Mouse (Mus musculus) cerebellum, adult 11 months (tissue): Measurements from ENCODE around the gene Tbxas1.

Experiments used
- DNase-seq: peaks from one replicate; pipeline ENCODE4 v3.0.0; 2022

Tbxas1 gene

GRCm38 (mm10) chr6:38967988-38968387 lies 92.8 kb downstream of the Tbxas1 start:
- no peak for DNase-seq

DNA sequence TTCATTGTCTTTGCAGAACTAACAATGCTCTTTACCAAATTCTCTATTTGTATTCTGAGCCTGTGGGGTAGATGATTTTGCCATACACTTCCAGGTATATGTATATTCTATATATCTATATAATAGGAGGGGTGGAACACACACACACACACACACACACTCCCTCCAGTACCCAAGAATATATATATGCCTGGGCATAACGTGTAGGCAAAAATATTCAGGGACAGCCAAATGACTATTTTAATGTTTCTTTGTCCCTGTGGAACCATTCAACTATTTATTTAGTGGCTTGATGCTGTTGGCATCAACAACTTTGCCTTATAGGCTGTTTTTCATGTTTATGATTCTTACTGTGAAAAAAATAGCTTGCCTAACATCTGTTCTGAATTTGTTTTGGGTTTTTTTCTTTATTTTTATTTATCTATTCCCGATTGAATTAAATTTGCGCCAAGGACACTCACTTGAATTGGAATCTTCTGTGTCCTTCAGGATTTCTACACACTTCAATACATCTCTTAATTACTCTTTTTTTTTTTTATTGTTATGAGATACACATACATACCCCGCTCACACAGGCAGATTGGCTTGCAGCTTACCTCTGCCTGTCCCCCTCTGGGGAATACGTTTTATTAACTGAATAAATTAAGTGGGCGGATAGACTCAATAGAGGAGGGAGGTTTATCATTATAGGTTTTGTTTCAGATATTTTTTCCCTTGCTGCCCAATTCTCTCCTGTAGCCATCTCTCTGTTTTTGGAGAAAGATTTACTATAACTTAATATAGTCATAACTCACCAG lies 94.9 kb downstream of the Tbxas1 start:
- DNase-seq, result no peak

GRCm38 (mm10) chr6:38970759-38971158 lies 95.6 kb downstream of the Tbxas1 start:
- DNase-seq, result no peak

- DNase-seq, result no peak
Measured at GRCm38 (mm10) chr6:38972826-38973225, 97.6 kb downstream of the Tbxas1 start.

DNA sequence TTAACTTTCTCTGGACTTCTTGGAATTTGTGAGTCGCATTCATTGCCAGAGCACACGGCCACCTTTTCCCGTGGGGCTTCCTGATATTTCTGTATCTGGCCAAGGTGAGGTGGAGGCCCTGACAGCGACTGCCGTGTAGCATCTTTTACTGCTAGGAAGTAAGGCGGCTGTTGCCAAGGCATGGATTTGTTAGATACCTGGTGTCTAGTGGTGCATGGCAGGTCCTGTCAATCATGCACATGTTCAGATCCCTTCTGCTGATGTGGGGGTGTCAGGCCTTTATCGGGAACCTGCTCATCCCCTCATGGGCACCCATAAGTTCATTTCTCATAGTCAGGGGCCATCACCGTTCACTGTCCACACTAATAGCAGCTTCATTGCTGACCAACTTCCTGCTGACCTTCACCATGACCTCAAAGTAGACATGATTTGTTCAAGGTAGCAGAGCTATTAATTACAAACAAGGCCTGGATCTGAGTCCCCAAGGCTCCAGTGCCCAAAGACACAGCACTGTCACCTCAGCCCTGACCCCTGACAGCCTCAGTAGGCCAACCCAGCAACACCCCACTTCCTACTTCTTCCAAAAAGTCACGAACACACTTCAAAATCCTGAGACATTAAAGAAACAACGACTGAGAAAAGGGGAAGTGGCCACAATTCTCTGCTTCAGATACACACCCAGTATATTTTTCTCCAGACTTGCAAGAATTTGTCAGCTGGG lies 98.4 kb downstream of the Tbxas1 start:
- DNase-seq, result no peak

GRCm38 (mm10) chr6:38974162-38974525 lies 98.9 kb downstream of the Tbxas1 start:
- DNase-seq, result no peak

DNA sequence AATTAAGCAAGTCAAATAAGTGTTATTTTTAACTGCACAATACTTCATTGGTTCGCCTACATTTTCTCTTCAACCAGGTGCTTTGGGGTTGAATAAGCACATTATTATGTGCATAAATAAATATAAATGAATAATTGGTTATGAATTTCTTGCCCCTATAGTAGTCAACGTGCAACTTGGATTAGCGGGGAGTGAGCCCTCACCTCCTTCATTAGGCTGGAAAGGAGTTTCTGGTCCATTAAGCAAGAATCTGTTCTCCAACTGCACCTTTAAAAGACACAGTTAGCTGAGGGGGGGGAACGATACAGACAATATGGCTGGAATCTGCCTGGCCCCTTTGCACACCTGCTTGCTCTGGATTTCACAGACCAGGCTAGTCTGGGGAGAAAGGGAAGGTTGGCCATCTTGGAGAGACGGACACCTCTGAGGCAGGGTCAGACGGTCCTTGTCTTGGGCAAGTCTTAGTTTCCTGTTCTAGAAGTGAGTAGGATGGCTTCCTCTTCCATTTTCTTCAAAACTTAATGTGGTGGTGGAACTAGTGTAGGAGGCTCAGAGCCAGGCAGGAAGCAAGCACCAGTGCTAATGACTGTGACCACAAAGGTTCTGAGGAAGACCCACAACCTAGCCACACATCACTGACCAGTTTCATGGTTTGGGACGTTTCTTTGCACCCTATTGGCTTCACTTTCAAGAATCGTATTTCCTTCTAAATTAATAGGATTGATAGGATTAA lies 99.5 kb downstream of the Tbxas1 start:
- DNase-seq, result no peak

GRCm38 (mm10) chr6:38975866-38976265 lies 100.7 kb downstream of the Tbxas1 start:
- no peak for DNase-seq

GRCm38 (mm10) chr6:38976355-38976754 lies 101.2 kb downstream of the Tbxas1 start:
- no peak for DNase-seq

- no peak for DNase-seq
Measured at GRCm38 (mm10) chr6:38980921-38981715, 105.9 kb downstream of the Tbxas1 start.

GRCm38 (mm10) chr6:38982071-38982470 lies 106.9 kb downstream of the Tbxas1 start:
- no peak for DNase-seq

DNA sequence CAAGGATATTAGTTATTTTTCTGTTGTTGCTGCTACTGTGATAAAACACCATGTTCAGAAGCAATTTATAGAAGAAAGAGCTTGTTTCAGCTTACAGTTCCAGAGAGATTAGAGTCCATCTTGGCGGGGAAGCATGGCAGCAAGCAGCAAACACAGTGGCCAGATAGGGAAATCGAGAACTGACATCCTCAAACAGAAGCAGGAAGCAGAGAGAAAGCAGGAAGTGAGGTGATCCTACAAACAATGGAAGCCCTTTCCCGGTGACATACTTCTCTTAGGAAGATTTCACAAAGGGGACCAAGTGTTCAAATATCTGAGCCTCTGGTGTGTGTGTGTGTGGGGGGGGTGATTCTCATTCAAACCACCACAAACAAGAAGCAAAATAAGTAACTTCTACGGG lies 107.5 kb downstream of the Tbxas1 start:
- no peak for DNase-seq

- DNase-seq, result no peak
Measured at GRCm38 (mm10) chr6:38983060-38983459, 107.9 kb downstream of the Tbxas1 start.

DNA sequence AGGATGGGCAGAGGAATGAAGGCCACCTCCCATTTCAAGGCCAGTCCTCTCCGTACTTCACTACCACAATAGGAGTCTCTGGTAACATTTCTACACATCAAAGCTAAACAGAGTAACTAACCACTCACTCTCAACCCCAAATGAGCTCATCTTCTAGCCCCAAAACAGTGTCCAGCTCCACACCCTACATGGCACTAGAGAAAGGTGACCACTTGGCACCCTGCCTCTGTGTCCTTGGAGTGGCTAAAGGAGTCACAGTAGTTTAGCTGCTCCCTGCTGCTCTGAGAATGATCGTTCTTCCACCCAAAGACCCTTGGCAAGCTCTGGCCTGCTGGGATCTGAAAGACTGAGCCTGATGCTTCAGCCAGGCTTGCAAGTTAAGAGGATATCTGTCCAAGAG lies 109.4 kb downstream of the Tbxas1 start:
- no peak for DNase-seq

DNA sequence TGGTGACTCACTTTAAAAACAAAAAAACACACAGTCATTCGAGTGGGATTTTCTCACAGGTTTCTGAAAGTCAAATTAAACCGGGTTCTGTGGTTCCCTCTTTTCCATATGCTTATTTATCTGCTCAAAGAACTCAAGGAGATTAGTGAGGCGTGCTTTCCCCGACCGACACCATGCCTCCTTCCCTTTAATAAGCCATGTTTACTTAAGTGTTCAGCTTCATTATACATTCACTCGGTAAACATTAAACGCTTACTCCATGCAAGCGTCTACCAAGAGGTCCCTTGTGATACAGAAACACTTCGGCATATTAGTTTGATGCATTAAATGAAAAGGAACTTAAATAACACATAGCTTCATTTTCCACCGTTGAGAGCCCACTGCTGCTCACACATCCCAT lies 111.4 kb downstream of the Tbxas1 start:
- no peak for DNase-seq

- no peak for DNase-seq
Measured at GRCm38 (mm10) chr6:38992016-38992415, 116.8 kb downstream of the Tbxas1 start.

DNA sequence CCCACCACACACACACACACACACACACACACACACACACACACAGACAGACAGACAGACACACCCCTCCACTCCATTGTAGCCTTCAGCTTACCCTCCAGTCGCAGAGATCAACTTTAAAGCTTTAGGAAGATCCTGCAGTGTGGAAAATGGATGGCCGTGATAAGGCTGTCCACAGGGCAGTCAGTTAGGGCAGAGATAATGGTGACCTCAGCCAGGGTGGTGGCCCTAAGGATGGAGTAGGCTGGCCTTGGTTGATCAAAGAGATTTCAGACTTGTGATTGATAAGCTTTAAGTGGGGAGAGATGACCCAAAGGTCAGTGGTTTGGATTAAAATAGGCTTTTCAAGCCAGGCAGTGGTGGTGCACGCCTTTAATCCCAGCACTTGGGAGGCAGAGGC lies 120.6 kb downstream of the Tbxas1 start:
- no peak for DNase-seq

- DNase-seq, result no peak
Measured at GRCm38 (mm10) chr6:38997838-38998237, 122.6 kb downstream of the Tbxas1 start.

DNA sequence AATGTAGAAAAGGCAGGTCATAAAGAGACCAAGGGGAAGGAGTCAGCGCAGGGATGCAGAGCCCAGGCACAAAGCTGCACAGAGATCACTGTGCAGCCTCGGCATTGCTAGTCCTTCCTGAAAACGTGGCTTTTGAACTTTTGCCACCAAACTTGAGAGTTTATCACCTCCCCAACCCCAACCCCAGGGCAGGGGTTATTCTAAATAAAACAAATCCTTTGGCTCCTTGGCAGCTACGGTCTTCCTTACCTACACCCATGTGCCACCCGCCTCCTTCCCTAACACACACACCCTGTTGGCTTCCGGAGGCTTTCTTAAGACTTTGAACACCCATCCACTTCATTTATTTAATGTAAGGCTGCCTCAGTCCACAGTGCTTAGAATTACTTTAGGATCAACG lies 127.9 kb downstream of the Tbxas1 start:
- DNase-seq, result no peak

GRCm38 (mm10) chr6:39004003-39004473 lies 128.8 kb downstream of the Tbxas1 start:
- DNase-seq, result no peak

- no peak for DNase-seq
Measured at GRCm38 (mm10) chr6:39005267-39005944, 130.2 kb downstream of the Tbxas1 start.

DNA sequence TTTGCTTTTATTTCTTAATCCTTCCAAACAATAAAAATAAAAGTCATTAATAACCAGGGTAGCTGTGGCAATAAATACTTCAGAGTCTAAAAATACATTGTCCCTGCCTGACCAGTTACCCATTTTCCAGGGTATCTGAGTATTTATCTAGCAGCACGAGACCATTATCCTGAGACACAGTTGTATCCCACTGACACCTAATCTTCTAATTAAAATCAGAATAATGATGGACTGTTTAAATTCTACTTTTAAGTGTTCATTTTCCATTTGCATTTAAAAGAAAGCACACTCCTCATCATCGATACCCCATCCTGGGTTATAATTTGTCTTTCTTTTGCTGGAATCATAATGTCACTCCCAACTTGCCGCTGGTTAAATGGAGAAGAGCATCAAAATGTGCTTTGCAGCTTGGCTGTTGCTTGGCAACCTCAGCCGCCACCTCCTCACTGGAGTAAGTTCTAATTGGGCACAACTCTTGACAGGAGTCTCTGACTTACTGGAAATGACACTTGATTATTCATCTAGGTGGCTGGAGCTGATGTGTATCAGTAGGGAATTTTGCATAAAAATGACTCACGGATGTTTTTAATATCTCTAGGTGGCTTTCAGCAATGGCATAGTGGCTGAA lies 130.9 kb downstream of the Tbxas1 start:
- DNase-seq, result no peak
